Mouse (Mus musculus) cerebellum, adult 2 months (tissue): ENCODE results near the gene Olfm4.

ENCODE experiments used
- CTCF ChIP-seq: fragments of 200-500 bp; IDR thresholded peaks from 2 replicates; pipeline ENCODE4 v1.5.1; 2011; ENCODE audit warnings: low read depth, mild to moderate bottlenecking, control low read depth, low read length, moderate library complexity, borderline replicate concordance; ENCODE audit not compliant: insufficient read depth
- POLR2A ChIP-seq: fragments of 200-500 bp; IDR thresholded peaks from 2 replicates; pipeline ENCODE4 v1.6.1; 2011; ENCODE audit warnings: low read length, control low read depth, borderline replicate concordance; ENCODE audit not compliant: insufficient read depth

DNA sequence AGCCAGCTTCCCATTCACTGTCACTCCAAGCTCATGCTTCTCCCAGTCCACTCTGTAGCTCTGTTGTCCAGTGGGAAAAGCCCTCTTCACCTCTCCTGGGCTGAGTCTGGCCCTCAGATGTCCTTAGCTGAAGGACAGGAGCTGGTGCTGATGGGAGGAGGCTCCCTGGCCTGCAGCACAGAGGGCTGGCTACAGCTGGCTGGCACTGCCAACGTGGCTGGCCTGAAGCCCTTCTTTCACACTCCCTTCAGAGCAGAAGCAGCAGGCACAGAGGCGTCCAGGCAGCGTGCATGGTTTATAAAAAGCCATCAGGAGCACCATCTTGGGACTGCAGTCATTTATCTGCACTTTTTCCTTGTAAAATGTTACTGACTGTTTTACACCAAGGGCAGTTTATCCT, 13.7 kb upstream of the Olfm4 start:
- no peak for TF ChIP-seq CTCF
- no peak for TF ChIP-seq POLR2A
